Mouse (Mus musculus) thymus, adult 18-20 months (tissue): ENCODE measurements around the gene Gm29666.

Experiments
- DNase-seq, 2 experiments: peaks; one replicate each; pipeline ENCODE4 v3.0.0; 2022; ENCODE audit warnings: mixed read lengths in 2 of 2

Gene Gm29666

DNA sequence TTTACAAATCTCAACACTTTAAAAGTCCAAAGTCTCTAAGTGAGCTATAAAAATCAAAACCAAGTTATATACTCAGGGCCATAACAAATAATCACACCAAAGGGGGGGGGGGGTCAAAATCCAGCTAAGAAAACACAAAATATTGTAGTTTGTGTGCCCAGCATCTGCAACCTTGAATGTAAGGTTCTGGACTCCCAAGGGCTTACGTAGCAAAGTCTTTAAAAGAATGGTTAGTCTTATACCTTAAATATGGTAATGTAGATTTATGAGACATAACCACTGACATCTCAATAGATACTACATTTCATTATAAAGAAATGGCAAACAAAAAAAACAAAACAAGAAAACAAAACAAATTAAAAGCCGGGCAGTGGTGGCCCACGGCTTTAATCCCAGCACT is at the start of gene Gm29666:
TSS of gene Gm29666 (minus strand) at position 101 of the 400 bp plus-strand sequence.
- DNase-seq: no peak

DNA sequence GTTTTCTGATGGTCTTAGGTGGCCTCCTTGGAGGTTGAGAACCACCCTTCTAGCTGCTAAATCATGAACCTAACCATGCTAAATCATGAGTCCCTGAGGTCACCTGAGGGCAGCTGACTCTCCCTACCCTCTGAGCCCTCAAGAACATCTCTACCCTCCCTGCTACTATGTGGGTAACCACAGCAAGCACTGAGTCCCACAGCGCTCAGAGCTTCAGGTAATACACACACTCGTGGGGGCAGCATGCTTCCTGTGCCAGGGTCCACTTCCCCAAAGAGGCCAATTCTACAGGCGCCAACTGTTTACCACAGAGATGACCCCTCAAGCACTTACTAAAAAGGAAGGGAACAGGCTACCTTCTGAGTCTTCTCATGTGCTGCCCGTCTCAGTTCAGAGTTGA is 48.7 kb upstream of the Gm29666 start:
- DNase-seq: no peak

DNA sequence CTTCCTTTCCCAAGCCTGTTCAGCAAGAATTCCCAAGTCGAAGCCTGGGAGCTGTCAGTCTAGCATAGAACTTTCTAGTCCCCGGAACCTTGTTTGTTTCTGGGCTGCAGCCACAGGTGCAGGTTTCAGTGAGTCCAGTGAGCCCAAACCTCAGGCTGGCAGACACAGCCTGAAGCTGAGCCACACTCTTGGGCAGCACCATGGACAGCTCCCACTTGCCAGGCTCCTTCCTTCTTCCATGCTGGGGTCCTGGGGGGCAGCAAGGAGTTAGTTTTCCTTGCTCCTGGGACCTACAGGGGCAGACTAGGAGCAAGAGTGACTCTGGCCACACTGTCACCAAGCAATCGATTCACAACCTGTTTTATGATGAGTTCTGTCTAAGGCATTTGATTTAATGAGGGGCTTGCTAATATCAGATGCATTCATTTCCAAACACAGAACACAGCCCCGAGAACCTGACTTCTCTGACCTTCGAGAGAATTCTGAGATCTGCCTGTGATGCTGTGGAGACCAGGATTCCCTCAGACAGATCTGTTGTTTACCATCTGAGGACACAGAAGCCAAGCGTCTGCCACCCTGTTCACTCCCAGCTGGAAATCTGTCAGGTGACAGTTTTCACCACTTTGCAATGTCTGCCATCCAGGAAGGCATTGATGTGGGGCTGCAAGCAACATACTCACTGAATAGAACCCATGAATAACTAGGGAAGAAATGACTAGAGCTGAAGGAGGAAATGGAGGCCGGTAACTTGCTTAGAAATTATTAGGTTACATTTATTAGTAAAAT is 45.9 kb upstream of the Gm29666 start:
- no peak for DNase-seq

DNA sequence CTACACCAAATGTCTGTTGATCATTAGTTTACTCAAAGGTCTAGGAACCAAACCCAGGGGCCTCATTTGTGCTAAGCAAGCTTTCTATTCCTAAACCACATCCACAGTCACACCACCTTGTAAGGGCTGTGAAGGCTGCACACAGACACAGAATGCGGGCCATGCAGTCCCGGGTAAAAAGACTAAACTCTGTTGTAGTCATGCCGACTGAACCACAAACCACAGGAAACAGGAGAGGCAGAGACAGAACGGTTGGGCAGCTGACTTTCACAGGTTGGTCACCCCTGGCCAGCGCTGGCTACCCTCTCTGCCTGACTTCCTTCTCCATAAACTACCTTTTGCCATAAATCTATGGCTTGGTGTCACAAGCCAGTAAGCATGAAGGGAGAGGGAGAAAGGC is 44.9 kb upstream of the Gm29666 start:
- DNase-seq: no peak

DNA sequence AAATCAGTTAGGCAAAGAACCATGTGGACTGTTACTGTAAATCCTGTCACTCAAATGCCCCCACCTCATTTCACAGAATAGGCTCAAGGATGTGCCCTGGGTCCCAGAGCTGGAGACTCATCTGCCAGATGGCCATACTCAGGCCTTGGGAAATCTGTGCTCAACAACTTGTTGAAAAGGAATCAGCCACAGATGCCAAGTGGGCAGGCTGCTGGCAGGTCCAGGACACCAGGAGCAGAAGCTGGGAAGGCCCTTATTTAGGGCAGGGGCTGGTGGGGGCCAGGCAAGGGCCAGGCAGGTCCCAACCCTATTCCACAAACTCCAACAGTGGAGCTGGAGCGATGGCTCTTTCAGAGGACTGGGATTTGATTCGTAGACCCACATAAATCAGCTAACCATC is 42.7 kb upstream of the Gm29666 start:
- DNase-seq: no peak

DNA sequence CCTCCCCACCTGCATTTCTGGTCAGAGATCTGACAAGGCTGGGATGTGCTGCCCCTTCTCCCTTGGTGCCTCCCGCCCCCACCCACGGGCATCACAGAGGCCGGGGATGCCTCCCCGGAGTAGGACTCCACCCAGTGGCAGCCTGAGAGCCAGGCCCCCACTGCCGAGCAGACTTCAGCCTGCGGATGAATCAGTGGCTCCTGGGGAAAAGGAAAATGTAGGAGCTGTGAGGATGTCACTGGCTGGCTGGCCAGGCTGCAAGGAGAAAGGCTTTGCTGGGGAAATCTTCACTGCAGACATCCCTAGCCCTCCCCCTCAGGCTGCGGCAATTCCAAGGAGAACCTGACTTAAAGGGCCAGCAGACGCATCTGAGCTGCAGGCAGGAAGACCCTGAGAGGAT is 40.9 kb upstream of the Gm29666 start:
- DNase-seq: no peak

DNA sequence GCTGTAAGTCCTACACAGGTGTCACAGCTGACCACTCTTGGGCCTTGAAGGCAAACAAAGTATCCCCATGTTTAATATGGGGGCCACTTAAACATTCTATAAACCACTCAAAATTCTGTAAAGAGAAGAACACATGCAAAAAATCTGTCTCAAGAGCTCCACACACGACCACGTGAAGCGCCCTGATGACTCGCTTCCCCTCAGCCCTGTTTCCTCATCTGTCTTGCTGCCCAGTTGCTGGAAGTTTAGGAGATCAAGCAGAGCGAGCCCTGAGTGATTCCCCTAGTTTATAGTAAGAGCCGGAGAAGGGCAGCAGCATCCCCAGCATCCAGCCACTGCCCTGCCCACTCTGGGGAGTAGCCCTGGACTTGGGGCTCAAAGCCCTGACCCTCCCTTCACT is 40.1 kb upstream of the Gm29666 start:
- no peak for DNase-seq

DNA sequence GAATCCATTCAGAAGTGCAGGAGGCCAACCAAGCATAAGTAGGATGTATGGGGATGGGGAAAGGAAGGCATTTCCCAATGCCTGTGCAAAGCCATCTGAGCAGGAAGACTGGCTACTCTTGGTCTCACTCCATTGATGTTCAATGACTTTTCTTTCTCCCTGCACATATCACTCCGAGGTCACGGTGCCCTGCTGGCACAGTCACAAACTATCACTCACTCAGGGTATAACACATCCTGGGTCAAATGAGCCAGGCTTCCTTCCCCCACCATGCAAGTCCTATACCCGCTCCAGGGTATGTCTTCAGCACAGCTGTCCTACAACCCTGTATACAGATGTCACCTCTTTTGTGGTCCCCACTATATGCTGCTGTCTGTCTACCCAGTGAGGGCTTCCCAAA is 38.5 kb upstream of the Gm29666 start:
- no peak for DNase-seq

DNA sequence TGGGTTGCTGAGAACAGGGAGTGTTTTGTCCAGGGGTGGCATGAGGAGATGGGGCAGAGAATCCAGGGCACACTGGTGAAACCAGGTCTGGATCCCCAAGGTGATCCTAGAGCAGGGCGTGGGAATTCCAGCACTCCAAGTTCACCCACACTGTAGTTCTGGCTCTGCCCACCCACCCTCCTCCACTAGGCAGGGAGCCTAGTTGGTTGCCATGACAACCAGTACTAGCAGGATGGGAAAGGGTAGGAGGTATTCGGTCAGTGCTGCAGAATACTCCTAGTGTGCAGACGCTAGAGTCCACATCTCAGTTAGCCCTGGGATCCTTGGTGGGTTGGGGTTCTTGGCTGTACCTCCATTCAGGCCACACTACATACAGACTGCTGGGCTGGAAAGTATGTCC is 38.0 kb upstream of the Gm29666 start:
- DNase-seq: no peak

DNA sequence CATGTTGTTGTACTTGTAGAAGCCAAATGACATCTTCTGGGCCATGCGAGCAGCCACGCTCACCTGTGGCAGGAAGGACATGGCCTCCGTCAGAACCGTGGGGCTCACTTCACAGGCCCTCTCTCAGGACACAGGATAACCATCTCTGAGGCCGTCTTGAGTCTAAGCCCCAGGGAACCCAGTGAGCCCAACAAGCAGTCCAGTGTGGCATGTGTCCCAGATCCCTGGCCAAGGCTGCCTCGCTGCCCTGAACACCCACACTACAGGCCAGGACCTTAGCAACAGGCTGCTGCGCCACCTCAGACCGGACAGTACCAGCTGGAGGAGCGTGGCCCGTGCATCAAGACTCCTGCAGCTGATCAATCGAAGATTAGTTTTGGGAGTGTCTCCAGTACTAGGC is 33.4 kb upstream of the Gm29666 start:
- no peak for DNase-seq

DNA sequence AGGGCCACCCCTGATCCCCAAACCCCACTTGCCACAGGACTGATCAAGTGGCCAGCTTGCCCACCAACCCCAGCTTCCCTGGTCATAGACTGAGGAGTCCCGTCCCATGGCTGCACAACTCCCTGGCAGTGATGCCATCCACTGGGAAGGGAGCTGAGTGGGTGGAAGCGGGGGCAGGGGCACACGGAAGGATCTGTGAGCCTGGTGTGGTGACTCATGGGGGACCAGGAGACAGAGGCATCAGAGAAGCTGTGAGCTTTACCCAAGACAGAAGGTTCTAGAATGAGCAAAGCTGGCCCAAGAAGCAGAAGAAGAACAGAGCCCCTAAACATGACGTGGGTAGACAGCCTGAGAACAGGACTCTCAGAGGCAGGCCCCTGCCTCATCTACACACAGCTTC is 30.2 kb upstream of the Gm29666 start:
- DNase-seq: no peak

DNA sequence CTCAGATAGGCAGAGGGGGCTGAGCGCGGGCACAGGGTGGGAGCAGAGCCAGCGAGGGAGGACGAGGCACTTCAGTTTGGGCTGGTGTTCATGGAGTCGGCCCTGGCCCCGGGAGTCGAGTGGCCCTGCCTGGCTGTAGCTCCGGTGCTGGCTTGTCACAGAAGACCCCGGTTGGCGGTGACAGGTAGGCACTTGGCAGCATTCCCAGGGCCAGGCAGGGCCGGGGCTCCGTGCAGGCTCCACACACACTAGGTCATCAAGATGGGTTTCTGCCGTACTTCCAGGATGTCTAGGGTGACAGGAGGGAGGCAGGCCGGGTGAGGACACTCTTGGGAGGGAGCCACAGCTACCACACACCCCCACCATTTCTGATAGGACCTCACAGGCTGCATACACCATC is 29.2 kb upstream of the Gm29666 start:
- DNase-seq: no peak

DNA sequence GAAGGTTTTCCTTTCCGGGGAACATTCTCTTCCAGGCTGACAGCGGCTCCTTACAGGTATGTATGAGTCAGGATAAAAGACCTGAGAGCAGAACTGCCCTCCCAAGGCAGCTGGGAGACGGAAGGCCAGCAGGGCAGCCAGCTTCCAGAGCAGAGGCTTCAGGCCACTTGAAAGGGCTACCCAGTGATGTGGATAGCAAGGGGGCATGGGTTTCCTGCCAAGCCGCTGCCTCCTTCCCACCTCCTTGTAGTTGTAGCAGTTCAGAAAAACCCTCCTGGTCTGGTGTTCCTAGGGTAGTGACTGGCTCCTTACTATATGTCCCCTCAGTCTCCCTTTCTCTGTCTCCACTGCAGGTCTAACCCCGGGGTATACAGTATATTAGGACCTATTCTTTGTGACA is 24.5 kb upstream of the Gm29666 start:
- no peak for DNase-seq

DNA sequence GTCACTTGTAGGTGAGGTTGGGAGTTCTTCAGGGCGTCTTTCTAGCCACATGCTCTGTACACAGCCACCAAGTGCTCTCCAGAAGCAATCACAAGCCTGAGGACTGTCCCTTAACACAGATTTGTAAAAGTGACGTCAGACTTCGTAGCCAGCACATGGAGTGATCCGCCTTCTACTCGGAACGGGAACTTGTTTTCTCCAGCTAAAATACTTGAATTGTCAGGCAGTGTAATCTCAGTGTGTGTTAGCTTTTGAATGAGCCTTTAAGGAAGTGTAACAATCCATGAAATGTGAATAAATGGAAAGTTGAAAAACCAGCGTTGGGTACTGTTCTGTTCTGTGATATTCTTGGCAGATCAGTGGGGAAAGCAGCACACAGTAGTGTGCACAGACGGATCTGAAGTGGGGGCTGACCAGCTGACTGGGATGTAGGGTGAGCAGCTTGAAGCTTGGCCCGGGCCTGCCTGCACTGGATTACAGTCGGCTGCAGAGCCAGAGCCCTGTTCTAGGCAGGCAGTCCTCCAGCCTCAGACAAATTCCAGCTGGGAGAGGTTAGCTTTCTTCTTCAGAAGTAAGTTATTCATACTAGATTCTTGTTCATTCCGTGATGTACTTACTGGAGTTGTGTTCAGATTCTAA is 22.9 kb upstream of the Gm29666 start:
- no peak for DNase-seq

DNA sequence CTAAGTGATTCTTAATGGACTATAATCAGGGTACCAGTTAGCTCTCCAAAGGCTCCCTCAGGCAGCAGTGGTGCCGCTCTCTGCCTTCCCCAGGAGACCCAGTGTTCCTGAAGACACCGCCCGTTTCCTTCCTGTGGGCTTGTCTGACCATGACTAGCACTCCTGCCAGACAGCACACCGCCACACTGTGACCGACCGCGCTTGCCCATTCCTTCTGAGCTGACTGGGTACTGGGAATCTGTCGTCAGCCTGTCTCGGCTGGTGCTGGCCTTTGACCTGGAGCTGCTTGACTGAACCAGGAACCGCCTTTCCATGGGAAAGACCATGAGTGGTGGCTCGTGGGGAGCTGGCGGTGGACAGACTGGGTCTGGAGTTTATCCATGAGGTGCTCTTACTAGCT is 20.3 kb upstream of the Gm29666 start:
- no peak for DNase-seq

DNA sequence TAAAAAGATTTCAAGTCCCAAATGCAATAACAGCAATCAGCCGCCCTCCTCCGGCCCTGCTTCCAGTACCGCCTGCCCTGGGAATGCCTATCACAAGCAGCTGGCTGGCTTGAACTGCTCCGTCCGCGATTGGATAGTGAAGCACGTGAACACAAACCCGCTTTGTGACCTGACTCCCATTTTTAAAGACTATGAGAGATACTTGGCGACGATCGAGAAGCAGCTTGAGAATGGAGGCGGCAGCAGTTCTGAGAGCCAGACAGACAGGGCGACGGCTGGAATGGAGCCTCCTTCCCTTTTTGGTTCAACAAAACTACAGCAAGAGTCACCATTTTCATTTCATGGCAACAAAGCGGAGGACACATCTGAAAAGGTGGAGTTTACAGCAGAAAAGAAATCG is 15.1 kb upstream of the Gm29666 start:
- no peak for DNase-seq

DNA sequence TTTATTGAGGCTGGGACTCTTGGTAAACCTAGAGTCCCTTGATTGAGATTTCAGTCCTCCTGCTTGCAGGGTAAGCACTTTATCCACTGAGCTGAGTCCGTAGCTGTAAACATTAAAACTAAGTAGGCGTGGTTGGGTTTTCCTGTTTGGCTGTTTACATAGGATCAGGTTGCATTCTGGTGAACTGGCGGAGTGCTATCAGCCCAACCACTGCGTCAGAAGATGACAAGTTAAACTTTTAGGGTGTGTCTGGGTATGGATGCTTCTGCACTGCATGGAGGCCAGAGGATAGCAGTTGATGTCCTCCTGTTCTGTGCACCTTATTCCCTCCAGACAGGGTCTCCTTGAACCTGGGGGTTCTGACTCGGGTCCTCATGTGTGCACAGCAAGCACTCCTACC is 12.5 kb upstream of the Gm29666 start:
- no peak for DNase-seq

DNA sequence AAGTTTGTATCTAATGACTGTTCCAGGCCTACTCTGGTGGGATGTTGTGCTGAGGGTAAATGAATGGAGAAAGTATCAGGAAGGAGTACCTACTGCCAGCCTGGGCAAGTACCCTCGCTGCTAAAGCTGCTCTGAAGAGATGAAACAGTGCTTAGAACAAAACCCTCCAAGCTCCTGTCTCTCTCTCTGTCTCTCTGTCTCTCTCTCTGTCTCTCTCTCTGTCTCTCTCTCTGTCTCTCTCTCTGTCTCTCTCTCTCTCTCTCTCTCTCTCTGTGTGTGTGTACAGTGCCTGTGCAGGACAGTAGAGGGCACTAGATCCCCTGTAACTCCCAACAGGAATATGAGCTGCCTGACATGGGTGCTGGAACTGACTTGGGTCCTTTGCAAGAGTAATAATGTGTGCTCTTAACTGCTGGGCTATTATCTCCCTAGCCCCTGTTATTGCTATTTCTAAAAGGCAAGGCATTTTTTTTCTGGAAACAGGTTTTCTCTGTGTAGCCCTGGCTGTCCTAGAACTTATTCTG is 5.7 kb upstream of the Gm29666 start:
- DNase-seq: no peak

DNA sequence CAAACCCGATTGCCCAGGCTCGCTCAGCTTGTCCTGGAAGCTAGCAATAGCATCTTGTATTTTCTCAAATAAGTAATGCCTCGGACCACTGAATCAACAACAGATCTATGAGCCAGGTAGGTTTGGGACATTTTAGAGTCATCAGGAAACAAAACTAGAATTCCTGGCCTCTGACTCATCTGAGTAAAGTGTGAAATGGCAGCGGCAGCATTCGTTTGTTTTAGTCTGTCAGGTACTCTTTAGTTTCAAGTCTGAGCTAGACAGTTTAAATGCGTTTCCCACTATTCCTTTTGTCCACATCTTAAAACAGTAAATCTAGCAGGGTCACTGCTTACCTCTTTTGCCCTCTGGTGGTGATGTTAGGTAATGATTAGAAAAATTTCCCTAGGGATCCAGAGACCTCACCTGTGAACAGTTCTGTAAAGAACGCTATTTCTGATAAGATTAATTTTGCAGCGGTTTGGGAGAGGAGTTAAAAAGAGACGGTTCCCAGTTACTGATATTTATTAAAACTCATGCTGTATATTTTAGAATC is 5.0 kb upstream of the Gm29666 start:
- DNase-seq: no peak

DNA sequence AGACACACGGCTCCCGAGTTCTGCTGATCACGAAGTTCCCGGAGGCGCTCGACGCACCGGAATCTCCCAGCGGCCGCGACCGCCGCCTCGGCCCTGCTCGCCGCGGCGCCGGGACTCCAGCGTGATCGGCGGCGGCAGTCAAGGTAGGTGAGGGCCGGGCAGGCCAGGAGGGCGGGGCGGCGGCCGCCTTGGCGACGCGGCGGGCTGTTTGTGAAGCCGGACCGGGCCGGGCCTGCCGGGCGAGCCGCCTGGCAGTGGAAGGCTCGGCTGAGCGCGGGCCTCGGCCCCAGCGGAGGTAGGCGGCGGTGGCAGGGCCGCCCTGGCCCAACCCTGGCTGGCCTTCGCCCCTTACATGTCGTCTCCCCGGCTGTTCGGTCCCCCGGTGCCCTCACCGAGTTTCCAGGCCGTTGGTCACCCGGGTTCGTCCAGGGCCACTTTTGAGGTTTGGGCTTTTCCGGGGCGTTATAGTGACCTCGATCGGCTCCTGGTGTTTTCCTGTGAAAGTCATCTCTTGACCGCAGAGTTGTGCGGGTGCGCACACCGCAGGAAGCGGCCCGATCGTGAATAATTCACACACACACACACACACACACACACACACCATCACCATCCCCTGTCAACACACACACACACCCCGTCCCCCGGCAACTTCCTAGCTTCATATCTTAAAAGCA is 3.8 kb upstream of the Gm29666 start:
- DNase-seq: peak in 1 of 2 experiments; percentile 41

DNA sequence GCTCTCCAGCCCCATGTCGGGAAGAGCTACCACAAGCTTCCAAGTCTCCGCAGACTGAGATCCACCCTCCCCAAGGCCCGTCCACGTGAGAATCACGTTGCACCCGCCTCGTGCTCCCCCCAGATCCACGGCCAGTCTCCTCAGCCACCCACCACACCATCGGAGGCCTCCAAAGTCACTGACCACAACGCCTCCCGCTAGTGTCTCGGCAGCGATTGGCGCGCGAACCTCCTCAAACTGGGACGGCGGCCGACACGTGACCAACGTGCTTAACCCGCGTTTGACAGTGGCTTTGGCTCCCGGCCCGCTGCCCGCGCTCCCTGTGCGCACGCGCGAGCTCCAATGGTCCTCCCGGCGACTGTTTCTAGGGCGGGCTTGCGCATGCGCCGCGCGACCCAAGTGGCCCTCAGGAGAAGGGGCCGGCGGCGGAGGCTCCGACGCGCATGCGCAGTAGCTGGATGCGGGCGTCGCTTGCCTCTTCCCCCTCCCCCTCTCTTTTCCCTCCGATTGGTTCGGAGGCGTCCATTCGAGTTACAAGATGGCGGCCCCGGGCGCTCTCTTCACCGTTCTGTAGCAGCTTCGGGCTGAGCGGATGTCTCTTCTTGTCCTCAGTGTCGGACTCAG is 3.2 kb upstream of the Gm29666 start, which contains the start of gene Nup50:
TSS of gene Nup50 (plus strand) at position 528 of the 624 bp plus-strand sequence.
- DNase-seq: peak; percentile 97

DNA sequence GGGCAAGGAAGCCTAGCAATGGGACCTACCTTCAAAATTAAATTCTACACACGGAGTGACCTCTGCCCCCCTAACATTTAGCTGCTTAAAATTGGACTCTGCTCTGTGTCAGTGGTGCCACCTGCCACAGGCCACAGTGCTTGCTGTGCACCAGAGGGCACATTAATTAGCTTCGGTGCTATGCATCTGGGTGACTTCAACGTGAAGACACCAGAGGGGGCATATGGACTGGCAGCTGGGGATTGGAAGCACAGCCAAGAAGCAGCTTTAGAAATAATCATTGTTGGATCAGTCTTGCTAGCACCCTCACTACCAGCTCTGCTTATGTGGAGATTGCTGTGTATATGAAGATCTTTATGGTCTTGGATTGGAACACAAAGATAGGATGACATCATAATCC is 6.6 kb downstream of the Gm29666 start:
- DNase-seq: no peak

DNA sequence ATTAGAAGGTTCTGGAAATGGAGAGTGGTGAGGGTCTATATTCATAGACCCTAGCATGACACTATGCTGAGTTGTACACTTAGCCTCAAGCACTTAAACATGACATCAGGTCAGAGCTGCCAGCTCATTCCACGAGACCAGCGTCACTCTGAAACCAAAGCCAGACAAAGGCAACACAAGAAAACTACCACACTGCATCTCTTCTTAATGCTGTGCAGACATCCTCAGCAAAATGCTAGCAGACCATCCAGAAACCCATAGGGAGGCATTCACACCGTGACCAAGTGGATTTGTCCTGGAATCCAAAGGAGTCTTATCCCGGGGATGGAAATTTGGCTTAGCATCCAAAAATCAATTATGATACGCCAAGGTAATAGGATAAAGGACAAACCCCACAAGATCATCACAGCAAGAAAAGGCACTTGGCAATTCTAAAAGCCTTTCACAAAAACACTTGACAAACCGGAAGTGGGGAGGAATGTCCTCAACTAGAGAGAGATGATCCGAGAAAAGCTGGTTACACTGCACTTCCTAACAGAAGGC is 15.9 kb downstream of the Gm29666 start:
- no peak for DNase-seq
